Mouse (Mus musculus) heart, postnatal 0 days (tissue): ENCODE results near the gene Sp4. TPM values are rescaled to one million over a fixed set of nuclear protein-coding genes. Genes with fewer than 3 reads are reported as not detected.
A peak's percentile ranks its signal among the peaks of the same experiment; 100 is the strongest.

Experiments used
- ATAC-seq: fragments of 200-750 bp; cut with Nextera tagmentation; 2 replicates; pipeline ENCODE4 v1.8.0; 2017; ENCODE audit warnings: low read depth, moderate number of reproducible peaks, moderate library complexity; ENCODE audit not compliant: insufficient read depth
- DNase-seq: peaks from one replicate; pipeline ENCODE4 v3.0.0-alpha.2; 2016; ENCODE audit warnings: low spot score
- H3K27ac ChIP-seq: fragments of 300-500 bp; sonication (generic); 2 replicates; pipeline ENCODE4 v1.5.1; 2014; ENCODE audit warnings: low read depth, mild to moderate bottlenecking
- H3K27me3 ChIP-seq: fragments of 300-500 bp; sonication (generic); 2 replicates; pipeline ENCODE4 v1.6.1; 2014; ENCODE audit warnings: low read length, mixed read lengths; ENCODE audit not compliant: control insufficient read depth, insufficient read depth
- H3K36me3 ChIP-seq: fragments of 300-500 bp; sonication (generic); replicated peaks from 2 replicates; pipeline ENCODE4 v1.6.1; 2014; ENCODE audit warnings: low read length, mixed read lengths; ENCODE audit not compliant: control insufficient read depth, insufficient read depth
- H3K4me1 ChIP-seq: fragments of 300-500 bp; sonication (generic); 2 replicates; pipeline ENCODE4 v1.6.1; 2014; ENCODE audit warnings: antibody characterized with exemption; ENCODE audit not compliant: control insufficient read depth, insufficient read depth
- H3K4me2 ChIP-seq: fragments of 300-500 bp; sonication (generic); 2 replicates; pipeline ENCODE4 v1.6.1; 2014; ENCODE audit warnings: low read depth, mild to moderate bottlenecking, low read length, moderate library complexity
- H3K4me3 ChIP-seq: fragments of 300-500 bp; sonication (generic); 2 replicates; pipeline ENCODE4 v1.5.1; 2014; ENCODE audit warnings: low read depth, low read length
- H3K9ac ChIP-seq: fragments of 300-500 bp; sonication (generic); replicated peaks from 2 replicates; pipeline ENCODE4 v1.6.1; 2014; ENCODE audit warnings: low read depth, low read length, mixed read lengths
- H3K9me3 ChIP-seq: fragments of 300-500 bp; sonication (generic); replicated peaks from 2 replicates; pipeline ENCODE4 v1.6.1; 2016; ENCODE audit warnings: low read length; ENCODE audit not compliant: control insufficient read depth
- CTCF ChIP-seq: IDR thresholded peaks from 2 replicates; pipeline ENCODE4 v1.5.1; 2016; ENCODE audit warnings: antibody characterized with exemption, control low read depth, low read depth
- EP300 ChIP-seq: IDR thresholded peaks from 2 replicates; pipeline ENCODE4 v1.6.1; 2016; ENCODE audit warnings: antibody characterized with exemption, low read depth
- WGBS: fragments of 180-500 bp; shearing (Covaris S2); extraction: QIAGEN DNeasy Blood & Tissue Kit; methylation state at CpG from one replicate; pipeline ENCODE4 v1.1.7; 2014; 5-methylcytosine and 5-hydroxymethylcytosine counted together
- polyA plus RNA-seq: library from polyadenylated mRNA; unstranded; fragments of >200 nt; fragmentation: Nextera tagmentation; extraction: Ambion mirVana; gene quantifications from 2 replicates; pipeline ENCODE4 v1.2.1, GENCODE M21; 2015
- total RNA-seq: library from RNA; depleted of rRNA; stranded (reverse); fragments of >200 nt; gene quantifications from 2 replicates; pipeline ENCODE4 v1.2.3, GENCODE M21; 2014; ENCODE audit warnings: low replicate concordance; rRNA removed

Gene Sp4
- total RNA-seq, result 16.9 and 19.8 TPM in 2 replicates
- polyA plus RNA-seq, result 4.4 and 4.7 TPM in 2 replicates

- WGBS, result 1% methylated on average over 61 of the region's 78 CpGs
- DNase-seq, result peak; percentile 95
- H3K27me3 ChIP-seq, result no peaks in the 10 kb centered on the region
- TF ChIP-seq CTCF (no peak), EP300 (no peak; the same call in 1 of the 2 replicates)
- H3K9me3 ChIP-seq, result no peaks in the 10 kb centered on the region
- peaks cover 12% of the 10 kb centered on the region for H3K4me1 ChIP-seq
- H3K36me3 ChIP-seq, result no peaks in the 10 kb centered on the region
- H3K27ac ChIP-seq, result peak within 1 kb of the TSS; percentile 97
- ATAC-seq, result peak; percentile 87
- peak within 1 kb of the TSS; percentile 79 for H3K9ac ChIP-seq
- H3K4me3 ChIP-seq, result peak within 1 kb of the TSS; percentile 85
- peak within 1 kb of the TSS; percentile 80 for H3K4me2 ChIP-seq
These were observed at the start of gene Sp4 for GRCm38 (mm10) chr12:118301072-118301865. Gene Sp4, minus strand, starts transcription at chr12:118301440.

GRCm38 (mm10) chr12:118339107-118339506, 37.9 kb upstream of the Sp4 start:
- Histone ChIP-seq H3K4me3 (no peak overlapping the region), H3K9me3 (no peaks in the 10 kb centered on the region)
- no peak for ATAC-seq

GRCm38 (mm10) chr12:118338243-118338642, 37.0 kb upstream of the Sp4 start:
- 47% methylated on average over 2 of the region's 2 CpGs for WGBS
- H3K27ac ChIP-seq, result no peak overlapping the region
- H3K9ac ChIP-seq, result no peak overlapping the region
- no peak overlapping the region for H3K4me3 ChIP-seq
- no peaks in the 10 kb centered on the region for H3K9me3 ChIP-seq
- H3K4me2 ChIP-seq, result no peak overlapping the region
- ATAC-seq (no peak), DNase-seq (no peak)
- no peaks in the 10 kb centered on the region for H3K36me3 ChIP-seq
- TF ChIP-seq EP300 (no peak), CTCF (no peak)
- no peaks in the 10 kb centered on the region for H3K27me3 ChIP-seq
- no peaks in the 10 kb centered on the region for H3K4me1 ChIP-seq

More at GRCm38 (mm10) chr12:118339107-118339506, 37.9 kb upstream of the Sp4 start:
- H3K4me1 ChIP-seq, result no peaks in the 10 kb centered on the region
- no peaks in the 10 kb centered on the region for H3K36me3 ChIP-seq
- H3K27ac ChIP-seq, result no peak overlapping the region
- H3K27me3 ChIP-seq, result no peaks in the 10 kb centered on the region
- H3K9ac ChIP-seq, result no peak overlapping the region
- no peak overlapping the region for H3K4me2 ChIP-seq
- DNase-seq, result no peak
- whole genome bisulfite sequencing, result 56% methylated on average over 2 of the region's 2 CpGs
- TF ChIP-seq CTCF, result no peak
- no peak for TF ChIP-seq EP300

- TF ChIP-seq CTCF, result no peak
- TF ChIP-seq EP300, result no peak
- WGBS, result 53% methylated on average over 3 of the region's 3 CpGs
These were observed 36.1 kb upstream of the Sp4 start for GRCm38 (mm10) chr12:118337291-118337690.

GRCm38 (mm10) chr12:118328739-118329249, 27.6 kb upstream of the Sp4 start:
- no peaks in the 10 kb centered on the region for H3K27me3 ChIP-seq
- WGBS, result 68% methylated on average over 6 of the region's 6 CpGs
- H3K4me2 ChIP-seq, result no peak overlapping the region
- no peak for TF ChIP-seq CTCF
- no peak for TF ChIP-seq EP300
- no peak overlapping the region for H3K9ac ChIP-seq
- H3K4me3 ChIP-seq, result no peak overlapping the region
- H3K9me3 ChIP-seq, result no peaks in the 10 kb centered on the region
- no peaks in the 10 kb centered on the region for H3K4me1 ChIP-seq
- H3K27ac ChIP-seq, result no peak overlapping the region
- no peaks in the 10 kb centered on the region for H3K36me3 ChIP-seq
- DNase-seq, result no peak
- ATAC-seq, result no peak

More at GRCm38 (mm10) chr12:118337291-118337690, 36.1 kb upstream of the Sp4 start:
- Histone ChIP-seq H3K27me3 (no peaks in the 10 kb centered on the region), H3K9me3 (no peaks in the 10 kb centered on the region), H3K4me2 (no peak overlapping the region), H3K36me3 (no peaks in the 10 kb centered on the region), H3K4me3 (no peak overlapping the region), H3K9ac (no peak overlapping the region), H3K27ac (no peak overlapping the region), H3K4me1 (no peaks in the 10 kb centered on the region)
- no peak for DNase-seq
- ATAC-seq, result no peak
